Mouse (Mus musculus) 3T3-L1 (cell line): ENCODE measurements at regions not wholly inside any gene's neighbourhood (a gene's known extent, or its start where the extent isn't known, plus 50 kb on each side); places are given as distances from the start of the nearest gene placed in this dataset.
A peak's percentile ranks its signal among the peaks of the same experiment; 100 is the strongest.

Experiments used
- DNase-seq: peaks from one replicate; pipeline ENCODE4 v3.0.0-alpha.2; 2015; ENCODE audit warnings: low read depth, low spot score

- peak; percentile 47 for DNase-seq
Observed at GRCm38 (mm10) chr10:130594046-130594734, 97.0 kb upstream of the Vmn2r87 start.

- DNase-seq: peak; percentile 80
Observed at GRCm38 (mm10) chr10:130566426-130566825, 69.2 kb upstream of the Vmn2r87 start.

- peak; percentile 3 for DNase-seq
Observed at GRCm38 (mm10) chr10:130548570-130548969, 51.4 kb upstream of the Vmn2r87 start.
